Mouse (Mus musculus): ENCODE results near the gene Olfr573-ps1.

DNA sequence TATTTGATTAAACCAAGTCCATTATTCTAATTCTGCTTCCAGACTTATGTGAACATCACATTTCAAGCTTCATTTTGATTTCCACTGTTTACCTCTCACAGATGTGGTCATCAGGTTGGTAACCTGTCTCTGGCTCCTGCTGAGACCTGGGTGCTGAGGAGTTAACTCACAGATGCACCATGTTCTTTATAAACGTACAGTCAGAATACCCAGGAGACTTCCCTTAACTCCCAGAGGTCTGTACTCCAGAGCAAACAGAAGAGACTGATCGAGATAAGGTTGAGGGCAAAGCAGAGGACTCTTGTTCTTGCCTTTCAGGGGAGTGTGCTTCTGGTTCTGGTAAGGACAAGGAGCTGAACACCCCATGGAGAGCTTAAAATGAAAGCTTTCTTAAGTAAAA lies 20.0 kb upstream of the Olfr573-ps1 start, which contains the start of gene Olfr576:
- TF ChIP-seq POLR2A (IDR thresholded peaks at IDR 0.05; ENCODE audit: borderline replicate concordance, insufficient read depth, low read length) (no peak), CTCF (IDR thresholded peaks at IDR 0.05; ENCODE audit: borderline replicate concordance, insufficient read depth, low read depth, low read length) (no peak)

Measured in cerebellum, adult 2 months (tissue).